Mouse (Mus musculus): ENCODE data around the gene Gm10190.

DNA sequence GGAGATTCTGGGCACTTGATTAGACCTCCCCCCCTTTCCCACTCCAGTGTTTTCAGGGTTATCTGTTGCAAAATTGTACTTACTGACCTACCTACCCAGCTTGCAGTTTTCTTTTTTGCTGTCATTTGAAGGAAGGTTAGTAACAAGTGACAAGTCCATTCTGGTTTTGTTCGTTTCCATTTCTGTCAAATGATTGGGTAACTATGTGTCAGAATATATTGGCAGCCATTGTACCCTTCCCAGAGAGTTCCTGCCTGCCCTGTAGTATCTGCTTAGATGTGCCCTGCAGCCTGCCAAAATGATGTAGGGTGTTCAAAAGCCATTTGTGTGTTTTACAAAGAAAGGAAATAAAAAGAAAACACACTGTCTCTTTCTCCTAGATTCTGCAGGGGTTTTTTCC lies 12.3 kb upstream of the Gm10190 start:
- no peak for TF ChIP-seq CTCF (IDR thresholded peaks at IDR 0.05; ENCODE audit: control insufficient read depth, insufficient read depth, insufficient replicate concordance, low read depth, low read length)
- no peak for TF ChIP-seq POLR2A (IDR thresholded peaks at IDR 0.05; ENCODE audit: control insufficient read depth, low read depth, low read length)
